Mouse (Mus musculus): Measurements from ENCODE around the gene Ofd1.
A peak's percentile ranks its signal among the peaks of the same experiment; 100 is the strongest.

Gene Ofd1

DNA sequence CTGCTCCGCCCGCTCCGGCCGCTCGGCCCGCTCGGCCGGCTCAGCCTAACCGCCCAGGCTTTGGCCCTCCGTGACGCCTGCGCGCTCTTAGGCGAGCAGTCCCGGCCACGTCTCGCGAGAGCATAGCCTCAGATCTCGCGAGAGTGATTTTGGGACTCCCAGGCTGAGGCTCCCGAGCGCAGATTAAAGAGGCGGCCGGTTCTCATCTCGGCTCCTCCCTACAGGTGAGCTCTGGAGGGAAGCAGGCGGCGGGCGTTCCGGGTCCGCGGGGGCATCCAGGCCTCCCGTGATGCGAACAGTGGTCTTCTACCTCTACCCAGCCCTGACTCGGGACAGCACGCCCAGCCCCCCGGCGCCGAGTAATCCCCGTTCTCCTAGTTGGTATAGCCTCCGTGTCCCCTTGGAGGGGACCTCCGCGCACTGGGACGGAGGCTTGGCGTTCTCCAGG is at the start of gene Ofd1:
Gene Ofd1, minus strand, starts transcription at position 89 of the 448 bp plus-strand sequence.
- peak; percentile 94 for DNase-seq (ENCODE audit: low spot score)

DNA sequence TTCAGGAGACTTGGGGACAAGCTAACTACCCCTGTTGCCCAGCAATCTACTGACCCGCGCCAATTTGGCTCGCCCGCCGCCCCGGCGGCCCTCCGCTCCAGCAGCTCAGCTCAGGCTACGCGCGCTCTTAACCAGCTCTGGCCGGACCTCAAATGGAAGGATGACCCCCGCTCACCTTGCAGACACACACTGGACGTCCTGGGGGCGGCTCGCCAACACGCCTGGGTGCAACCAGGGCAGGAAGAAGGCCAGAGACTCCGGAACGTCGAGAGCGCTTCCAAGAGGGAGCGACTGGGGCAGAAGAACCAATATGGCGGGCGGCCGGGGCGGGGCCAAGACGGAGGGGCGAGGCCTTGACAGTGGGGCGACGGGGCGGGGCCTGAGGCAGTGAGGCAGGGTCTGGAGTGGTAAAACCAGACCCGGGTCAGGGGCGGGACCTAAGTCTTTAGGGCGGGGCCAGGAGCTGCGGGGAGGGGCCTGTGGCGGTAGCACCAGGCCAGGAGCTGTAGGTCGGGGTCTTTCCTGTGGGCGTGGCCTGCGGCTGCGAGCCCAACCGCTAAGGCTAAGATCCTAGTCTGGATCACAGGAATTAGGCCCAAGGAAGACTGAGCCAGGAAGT is 39.0 kb upstream of the Ofd1 start, which contains the start of gene Rab9:
Gene Rab9, minus strand, starts transcription at position 503 of the 619 bp plus-strand sequence.
- peak; percentile 93 for DNase-seq (ENCODE audit: low spot score)

DNA sequence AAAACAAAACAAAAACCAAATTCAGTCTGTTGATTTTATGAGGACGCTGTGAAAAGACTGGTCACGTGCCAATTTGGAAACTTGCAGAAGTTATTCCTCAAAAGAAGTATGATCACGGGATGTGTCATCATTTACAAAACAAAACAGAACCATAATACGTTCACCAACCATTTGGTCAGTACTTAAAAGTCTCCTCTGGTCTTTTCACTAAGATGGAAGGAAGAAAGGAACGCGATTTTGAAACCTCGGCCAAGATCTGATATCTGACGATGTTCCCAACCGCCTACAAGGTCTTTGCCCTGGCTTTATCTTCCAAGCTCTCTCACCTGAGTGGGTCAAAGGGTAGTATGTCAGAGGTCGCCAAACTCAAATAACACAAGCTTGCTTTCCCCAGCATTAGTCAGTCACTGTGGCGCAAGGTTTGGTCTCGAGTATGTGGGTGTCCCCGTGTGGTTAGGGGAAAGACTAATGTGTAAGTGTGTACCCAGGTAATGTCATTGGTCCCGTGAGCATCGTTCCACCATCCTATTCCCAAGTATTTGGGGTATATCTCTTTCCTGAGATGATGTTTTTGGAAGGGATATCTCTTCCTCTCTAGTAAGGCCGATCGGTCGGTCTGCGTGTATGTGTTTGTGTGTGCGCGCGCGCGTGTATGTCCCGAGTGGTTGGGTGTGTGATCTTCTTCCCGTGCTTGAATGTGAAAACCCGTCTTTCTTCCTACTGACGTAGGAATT is 38.3 kb upstream of the Ofd1 start:
- DNase-seq (ENCODE audit: low spot score) = peak; percentile 24

DNA sequence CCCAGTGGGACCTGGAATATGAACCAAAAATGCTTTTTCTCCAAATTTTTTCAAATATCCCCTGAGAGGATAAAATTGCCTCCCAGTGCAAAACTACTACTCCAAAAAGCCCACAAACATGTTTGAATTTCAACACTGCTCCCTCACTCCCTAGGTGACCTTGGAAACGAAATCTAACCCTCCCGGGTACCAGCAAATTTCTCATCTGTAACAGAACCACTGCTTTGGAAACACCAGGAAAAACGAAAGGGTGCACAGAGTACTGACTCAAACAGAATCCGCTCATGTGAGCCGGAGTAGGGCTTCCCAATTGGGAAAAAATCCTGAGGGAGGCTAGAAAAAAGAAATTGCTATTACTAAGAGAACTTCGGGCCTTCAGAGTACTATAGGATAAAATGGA is 36.9 kb upstream of the Ofd1 start:
- DNase-seq (ENCODE audit: low spot score) = no peak

DNA sequence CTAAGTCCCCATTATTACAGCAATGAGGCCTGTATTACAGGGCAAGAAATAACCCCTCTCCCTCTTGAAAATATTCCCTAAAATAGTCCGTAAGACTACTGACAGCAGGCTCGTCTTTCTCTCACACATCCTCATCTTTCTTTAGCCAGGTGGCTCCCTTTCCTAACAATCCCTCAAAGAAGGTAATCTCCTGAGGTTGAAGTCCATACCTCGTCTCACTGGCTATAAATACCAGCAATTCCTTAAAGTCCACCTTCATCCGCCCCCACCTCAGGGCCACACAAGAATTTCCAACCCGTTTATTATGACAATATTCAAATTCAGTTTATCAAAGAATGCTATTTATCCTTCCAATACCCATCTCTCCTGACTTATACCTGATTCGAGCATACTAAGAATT is 32.1 kb upstream of the Ofd1 start:
- DNase-seq (ENCODE audit: low spot score) = no peak

DNA sequence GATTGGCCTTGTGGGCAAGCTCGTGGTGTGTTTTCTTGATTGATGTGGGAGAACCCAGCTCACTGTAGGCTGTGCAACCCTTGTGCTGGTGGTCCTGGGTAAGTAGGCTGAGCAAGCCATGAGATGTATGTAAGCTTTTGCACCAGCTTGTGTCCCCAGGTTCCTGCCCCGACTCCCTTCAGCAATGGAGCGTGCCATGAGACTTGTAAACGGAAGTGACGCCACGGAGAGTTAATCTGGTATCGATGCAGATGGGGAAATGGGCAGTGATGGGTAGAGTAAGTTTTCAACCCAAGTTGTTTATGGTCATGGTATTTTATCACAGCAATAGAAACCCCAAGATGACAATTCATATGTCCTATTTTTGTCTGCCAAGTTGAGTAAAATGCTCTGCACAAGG is 27.8 kb upstream of the Ofd1 start:
- no peak for DNase-seq (ENCODE audit: low spot score)

DNA sequence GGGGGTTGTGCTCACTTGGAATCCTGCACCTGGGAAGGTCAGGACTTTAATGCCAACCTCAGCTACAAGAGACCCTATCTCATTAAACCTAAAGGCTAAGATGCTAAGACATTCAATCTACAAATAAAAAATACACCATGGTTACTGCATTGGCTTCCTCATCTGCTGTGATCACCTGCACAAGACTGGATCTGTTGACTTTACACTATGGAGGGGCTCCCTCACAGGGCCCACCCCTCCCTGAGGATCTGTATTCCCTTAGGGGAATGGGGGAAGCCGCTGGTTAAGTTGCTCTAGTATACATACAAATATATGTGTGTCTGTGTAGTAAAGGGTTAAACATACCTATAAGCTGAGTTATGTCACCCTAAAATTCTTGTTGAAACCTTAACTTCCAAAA is 15.0 kb upstream of the Ofd1 start:
- DNase-seq (ENCODE audit: low spot score) = no peak

DNA sequence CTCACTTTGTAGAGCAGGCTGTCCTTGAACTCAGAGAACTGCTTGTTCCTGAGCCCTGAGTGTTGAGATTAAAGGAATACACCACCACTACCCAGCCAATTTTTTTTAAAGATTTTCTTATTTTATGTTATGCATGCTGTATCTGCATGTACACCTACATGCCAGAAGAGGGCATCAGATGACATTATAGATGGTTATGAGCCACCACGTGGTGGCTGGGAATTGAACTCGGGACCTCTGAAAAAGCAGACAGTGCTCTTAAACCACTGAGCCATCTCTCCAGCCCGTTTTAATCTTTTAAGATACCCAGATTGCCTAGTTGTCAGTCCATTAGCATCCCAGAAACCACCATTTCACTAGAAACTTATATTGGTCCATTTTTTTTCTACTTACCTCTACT is 13.8 kb upstream of the Ofd1 start:
- DNase-seq (ENCODE audit: low spot score) = no peak

DNA sequence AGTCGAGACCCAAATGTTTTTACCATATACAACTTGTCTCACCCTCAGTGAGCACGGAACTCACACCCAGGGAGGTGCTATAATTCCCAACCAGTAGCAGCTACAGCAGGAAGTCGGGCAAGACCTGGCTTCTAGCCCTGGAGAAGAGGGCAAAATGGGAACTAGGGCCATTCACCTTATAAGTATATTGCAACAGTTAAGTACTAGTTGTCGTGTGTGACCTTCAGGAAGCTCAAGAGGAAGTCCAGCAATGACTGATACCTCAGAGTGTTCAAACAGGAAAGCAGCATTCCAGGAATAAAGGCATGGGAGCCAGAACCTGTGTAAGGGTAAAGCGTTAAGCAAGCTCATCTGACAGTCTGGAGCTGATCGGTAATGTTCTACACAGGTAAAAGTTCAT is 13.0 kb upstream of the Ofd1 start:
- peak; percentile 19 for DNase-seq (ENCODE audit: low spot score)

DNA sequence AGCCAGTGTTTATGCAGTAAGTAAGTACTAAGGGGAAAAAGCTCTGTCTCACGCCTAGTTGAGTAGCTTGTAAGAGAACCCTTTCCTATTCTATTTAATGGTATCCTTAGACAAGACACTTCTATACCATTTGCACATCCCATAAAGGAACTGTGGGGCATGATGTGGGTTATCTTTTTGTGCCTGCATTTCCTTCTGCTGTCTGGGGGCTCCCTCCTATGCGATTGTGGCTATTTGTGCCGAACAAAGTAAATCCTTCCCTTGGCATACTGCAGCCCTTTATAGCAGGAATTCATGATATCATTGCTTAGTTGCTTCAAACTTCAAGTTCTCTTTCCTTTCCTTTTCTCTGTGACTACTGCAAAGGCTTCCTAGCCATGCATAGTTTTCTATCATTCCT is 4.0 kb upstream of the Ofd1 start:
- DNase-seq (ENCODE audit: low spot score) = no peak

DNA sequence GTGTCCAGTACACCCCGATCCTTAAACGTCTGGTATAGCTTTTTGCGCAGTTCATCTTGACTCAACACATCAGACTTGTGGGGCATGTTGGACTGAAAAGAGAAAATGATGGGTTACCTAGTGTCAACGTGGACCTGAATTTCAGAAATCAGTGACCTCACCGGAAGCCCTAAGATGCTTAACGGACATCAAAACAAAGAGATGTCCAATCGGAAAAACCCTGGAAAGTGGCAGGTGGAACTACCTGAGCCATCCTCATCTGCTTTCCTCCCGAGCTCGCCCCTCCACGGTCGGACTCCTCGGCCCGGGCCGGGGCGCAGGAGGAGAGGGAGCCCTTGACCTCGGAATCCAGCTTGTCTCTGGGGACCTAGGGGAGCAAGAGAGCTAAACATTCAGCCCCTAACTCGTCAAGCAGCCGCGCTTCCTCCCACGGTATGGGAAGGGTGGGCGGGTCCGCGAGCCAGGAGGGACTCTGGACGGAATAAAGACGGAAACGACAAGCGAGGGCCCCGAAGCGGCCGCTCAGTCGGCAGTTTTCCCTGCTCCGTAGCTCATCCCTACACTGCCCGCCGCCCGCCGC is 378 bp downstream of the Ofd1 start, which contains the start of gene Trappc2:
Gene Trappc2, plus strand, starts transcription at position 539 of the 580 bp plus-strand sequence.
- DNase-seq (ENCODE audit: low spot score) = no peak

DNA sequence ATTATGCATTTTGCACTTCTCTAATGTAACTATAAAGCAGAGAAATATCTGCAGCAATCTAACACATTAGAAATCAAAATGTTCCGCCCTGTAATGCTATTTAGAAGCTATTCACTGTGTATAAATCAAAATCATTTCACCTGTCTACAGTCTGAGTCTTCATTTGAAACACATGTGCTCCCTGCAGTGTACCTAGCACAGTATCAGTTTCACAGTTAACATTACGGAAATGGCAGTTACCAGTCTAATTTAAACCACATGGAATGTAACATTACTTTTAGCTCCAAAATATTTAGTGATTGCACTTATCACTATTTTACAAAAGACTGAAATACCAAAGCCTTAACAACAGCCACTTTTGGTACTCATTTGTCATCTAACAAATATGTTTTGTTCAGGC is 5.7 kb downstream of the Ofd1 start:
- DNase-seq (ENCODE audit: low spot score) = no peak

DNA sequence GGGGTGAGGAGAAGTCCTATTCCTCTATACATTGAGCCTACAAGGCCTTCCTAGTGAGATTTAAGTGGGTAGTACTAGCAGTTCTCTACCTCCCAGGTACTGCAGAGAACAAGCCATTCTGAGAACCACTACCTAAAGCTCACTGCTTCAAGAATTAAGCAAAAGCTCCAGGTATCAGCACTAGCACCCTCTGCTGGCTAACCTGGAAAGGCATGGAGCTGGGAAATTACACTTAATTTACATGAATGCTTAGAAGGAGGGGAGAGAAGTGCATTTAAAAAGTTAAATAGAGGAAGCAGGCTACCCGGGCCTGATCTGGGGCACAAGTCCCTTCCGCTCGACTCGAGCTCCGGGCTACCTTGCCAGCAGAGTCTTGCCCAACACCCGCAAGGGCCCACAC is 24.3 kb downstream of the Ofd1 start:
- peak; percentile 13 for DNase-seq (ENCODE audit: low spot score)

DNA sequence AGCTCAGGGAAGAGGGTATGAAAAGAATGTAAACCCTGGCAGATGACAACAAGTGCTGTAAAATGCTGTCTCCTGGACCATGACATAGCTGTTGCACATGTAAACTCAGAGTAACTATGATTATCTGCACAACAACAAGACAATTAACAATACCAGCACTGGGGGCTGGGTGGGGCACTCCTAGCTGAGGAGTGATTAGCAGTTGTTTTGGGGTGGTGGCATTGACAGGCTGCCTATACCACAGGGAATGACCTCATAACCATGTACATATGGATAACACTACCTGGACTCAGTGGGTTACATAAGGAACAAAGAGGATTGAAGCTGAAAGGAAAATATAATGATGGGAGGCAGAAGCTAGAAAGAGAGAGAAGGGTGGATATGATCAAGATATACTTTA is 32.6 kb downstream of the Ofd1 start:
- DNase-seq (ENCODE audit: low spot score) = no peak

DNA sequence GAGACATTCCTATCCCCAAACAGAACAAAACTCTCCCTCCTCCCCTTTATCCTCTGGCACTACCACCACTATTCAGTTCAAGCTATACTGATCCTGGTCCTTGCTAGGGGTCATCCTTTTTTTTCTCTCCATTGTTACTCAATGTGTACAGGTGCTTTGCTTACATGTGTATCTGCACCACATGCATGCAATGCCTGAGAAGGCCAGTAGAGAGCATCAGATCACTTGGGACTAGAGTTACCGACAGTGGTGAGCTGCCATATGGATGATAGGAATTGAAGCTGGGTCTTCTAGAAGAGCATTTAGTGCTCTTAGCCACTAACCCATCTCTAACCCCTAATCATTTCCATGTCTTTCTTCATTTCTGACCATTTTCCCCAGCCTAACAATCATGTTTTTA is 46.8 kb downstream of the Ofd1 start:
- no peak for DNase-seq (ENCODE audit: low spot score)

DNA sequence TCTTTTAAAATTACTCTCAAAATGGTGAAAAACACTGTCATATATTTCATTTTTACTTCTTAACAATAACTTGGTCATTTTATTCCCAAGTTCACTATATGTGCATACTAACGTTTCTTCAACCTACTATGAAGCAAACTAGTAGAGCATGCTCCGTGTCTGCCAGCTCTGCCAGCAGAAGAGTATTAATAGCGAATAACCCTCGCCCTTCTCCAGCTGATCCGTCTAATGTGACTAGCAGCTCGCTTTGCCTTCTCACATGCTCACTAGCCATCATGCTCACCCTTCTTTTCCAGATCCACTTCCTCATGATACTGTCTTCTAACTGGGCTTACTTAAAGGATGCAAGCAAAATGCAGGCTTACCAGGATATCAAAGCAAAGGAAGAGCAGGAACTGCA is 53.8 kb downstream of the Ofd1 start:
- no peak for DNase-seq (ENCODE audit: low spot score)

DNA sequence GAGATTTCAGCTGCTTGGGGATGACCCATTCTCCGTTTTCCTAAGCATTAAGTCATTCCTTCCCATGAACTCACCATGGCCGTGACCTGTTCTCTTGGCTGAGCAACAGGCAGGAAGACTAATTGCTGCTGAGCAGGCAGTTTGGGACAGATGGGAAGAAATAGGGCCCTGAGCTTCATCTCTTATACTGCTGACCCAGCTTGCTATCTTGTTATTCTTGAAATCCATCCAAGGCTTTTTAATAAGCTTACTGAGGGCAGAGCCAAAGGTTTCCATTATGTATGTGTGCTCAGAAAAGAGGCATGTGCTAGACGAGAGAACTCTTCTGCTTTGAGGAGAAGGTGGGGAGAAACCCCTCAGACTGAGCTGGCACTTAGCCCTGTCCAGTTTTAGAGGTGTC is 55.6 kb downstream of the Ofd1 start:
- no peak for DNase-seq (ENCODE audit: low spot score)

DNA sequence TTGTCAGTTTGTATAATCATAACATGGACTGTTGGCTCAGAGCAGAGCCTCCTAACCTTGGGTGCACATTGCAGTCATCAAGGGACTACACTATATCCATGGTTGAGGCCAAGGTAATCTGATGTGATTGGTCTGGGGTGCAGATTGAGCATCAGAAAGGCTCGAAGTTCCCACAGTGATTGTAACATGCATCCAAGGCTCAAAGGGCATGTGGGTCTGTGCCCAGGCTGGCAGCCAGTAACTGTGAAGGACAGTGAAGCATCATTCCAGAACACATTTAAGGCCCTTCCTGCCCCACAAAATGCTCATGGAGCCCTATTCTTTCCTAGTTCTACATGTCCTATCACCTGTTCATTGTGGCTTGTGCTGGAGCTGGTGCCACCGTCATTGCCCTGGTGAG is 56.9 kb downstream of the Ofd1 start:
- no peak for DNase-seq (ENCODE audit: low spot score)

DNA sequence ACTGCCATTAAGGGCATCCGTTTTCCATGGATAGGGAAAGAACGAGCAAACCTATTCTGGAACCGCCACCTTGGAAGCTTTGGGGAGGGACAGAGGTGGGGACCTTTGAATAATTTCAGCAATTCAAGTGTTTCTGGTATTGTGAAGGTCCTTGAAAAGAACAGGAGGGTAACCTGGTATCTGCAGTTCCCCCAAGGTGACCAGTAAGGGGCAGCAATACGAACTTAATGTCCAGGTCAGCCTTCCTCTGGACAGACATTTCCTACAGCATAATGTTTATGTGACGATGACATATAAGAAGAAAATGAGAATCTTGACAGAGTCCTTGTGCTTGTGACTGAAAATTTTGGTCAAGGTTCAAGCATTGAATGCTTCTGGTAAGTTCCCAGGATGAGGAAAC is 61.9 kb downstream of the Ofd1 start:
- DNase-seq (ENCODE audit: low spot score) = no peak

DNA sequence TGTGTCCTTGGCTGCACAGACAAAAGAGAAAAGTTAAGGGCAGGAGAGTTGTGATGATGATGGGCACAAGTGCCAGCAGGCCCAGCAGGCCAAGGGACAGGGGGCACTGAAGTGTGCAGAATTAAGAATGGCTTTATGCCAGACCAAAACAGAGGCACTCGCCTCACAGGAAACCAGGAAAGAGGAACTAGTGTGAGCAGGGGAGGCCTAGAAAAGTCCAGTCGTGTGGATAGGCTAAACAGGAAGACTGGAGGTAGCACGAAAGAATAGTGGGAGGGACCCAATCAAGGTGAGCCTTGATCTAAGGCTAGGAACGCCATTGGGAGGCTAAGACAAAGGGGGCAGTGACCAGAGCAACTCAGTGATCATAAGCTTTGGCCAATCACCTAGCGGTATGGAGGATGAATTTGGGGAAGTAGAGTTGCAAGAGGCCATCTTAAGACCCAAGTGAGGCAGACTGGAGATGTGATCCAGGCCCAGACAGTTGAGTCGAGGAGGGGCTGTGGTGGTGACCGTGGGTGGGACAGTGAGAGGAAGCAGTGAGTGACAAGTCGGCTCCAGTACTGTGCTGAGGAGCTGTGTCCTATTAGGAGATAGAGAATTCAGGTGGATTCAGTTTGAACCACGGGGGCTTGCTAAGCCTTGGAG is 63.7 kb downstream of the Ofd1 start:
- DNase-seq (ENCODE audit: low spot score) = no peak

DNA sequence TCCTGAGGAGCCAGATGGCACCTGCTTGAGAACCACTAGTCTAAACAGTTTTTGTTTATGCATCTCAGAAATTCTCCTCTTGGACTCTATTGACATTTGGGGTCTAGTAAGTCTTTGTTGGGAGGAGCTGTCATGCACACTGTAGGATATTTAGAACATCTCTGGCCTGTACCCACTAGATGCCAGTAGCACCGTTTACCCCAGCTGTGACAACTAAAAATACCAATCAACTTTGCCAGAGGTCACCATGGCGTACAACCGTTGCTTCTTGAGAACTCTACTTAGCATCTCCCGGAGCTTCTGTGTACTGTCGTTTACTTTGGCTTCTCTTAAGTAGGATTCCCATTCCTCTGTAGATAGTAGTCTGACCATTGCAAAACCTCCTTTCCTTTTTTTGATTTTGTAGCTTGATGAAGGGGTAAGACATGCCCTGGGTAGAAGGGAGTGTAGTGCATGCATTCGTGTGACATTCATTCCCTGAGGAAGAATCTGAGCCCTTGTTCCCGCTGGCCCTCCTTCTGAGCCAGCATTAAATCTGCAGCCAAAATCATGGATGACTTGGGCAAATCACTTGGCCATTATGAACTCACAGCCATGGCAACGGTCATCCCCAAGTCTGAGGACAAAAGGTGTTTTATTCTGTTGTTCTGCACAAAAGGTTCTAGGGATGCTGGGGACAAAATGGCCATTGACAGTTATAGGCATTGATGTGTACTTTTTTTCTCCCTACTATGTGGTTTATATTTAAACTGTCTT is 74.9 kb downstream of the Ofd1 start:
- no peak for DNase-seq (ENCODE audit: low spot score)

DNA sequence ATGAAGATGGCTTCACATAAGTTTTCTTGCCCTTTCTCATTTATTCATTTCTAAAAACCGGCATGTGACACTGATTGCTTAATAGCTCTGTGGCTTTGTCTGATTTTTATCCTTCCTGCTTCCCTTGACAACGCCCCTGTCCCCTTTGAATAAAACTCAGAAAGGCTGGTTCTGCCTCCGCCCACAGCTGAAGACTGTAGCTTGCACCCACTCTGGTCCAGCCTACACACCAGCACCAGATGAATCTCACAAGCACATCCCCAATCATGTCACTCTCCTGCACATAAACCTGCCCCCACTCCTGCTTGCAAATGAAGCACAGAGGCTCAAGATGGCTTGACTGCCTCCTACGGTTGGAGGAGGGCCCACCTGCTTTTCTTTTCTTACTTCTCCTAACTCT is 80.0 kb downstream of the Ofd1 start:
- no peak for DNase-seq (ENCODE audit: low spot score)
